Mouse (Mus musculus) neutrophil, adult 65 days (primary cell): ENCODE results near the gene Lbh. TPM values are rescaled to one million over a fixed set of nuclear protein-coding genes. Genes with fewer than 3 reads are reported as not detected.

Experiments used
- total RNA-seq: library from RNA; stranded (reverse); gene quantifications from 2 replicates; pipeline ENCODE4 v1.2.4, GENCODE M21; 2023

The Lbh gene
- 46.5 and 49.5 TPM in 2 replicates for total RNA-seq

DNA sequence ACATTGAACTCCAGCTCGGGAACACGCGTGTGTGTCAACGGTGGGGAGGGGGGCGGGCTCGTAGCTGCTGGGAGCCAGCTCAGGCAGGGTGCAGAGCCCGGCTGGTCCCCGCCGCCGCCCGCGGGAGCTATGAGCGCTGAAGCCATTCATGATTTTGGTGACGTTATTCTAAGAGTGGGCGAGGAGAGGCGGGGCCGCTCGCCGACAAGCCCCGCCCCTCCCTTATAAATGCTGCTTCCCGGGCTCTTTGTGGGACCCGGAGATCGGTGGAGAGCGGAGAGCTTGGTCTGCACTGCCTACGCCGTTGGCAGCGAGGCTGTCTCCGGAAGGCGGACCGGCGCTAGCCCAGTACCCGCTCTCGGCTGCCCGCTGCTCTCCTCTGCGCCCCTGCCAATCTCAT is at the start of gene Lbh:
Gene Lbh (plus strand): TSS at position 253 of the 400 bp plus-strand sequence.

Other genes with a start within 250 kb of the Lbh start
- gene Ypel5, start 81.9 kb upstream of the Lbh start, total RNA-seq: 170 and 196 TPM in 2 replicates
- gene Lclat1, start 189.7 kb downstream of the Lbh start, total RNA-seq: 6.5 and 10.4 TPM in 2 replicates